Mouse (Mus musculus): Measurements from ENCODE around the gene Fgfr1op.

- TF ChIP-seq POLR2AphosphoS2 (IDR thresholded peaks at IDR 0.05; ENCODE audit: insufficient read length, low read depth) (no peak), MYOG (IDR thresholded peaks at IDR 0.05; ENCODE audit: control insufficient read depth in 1 of 3, insufficient read depth in 1 of 3, insufficient read length in 2 of 3, low read depth in 2 of 3) (no peak), MYOD1 (IDR thresholded peaks at IDR 0.05; ENCODE audit: control insufficient read depth in 1 of 3, insufficient read length in 2 of 3, low read depth in 2 of 3) (no peak)
Observed at GRCm38 (mm10) chr17:8209696-8210095, 44.4 kb downstream of the Fgfr1op start.
